Mouse (Mus musculus): ENCODE data around the gene Nup93.
A peak's percentile ranks its signal among the peaks of the same experiment; 100 is the strongest.

DNA sequence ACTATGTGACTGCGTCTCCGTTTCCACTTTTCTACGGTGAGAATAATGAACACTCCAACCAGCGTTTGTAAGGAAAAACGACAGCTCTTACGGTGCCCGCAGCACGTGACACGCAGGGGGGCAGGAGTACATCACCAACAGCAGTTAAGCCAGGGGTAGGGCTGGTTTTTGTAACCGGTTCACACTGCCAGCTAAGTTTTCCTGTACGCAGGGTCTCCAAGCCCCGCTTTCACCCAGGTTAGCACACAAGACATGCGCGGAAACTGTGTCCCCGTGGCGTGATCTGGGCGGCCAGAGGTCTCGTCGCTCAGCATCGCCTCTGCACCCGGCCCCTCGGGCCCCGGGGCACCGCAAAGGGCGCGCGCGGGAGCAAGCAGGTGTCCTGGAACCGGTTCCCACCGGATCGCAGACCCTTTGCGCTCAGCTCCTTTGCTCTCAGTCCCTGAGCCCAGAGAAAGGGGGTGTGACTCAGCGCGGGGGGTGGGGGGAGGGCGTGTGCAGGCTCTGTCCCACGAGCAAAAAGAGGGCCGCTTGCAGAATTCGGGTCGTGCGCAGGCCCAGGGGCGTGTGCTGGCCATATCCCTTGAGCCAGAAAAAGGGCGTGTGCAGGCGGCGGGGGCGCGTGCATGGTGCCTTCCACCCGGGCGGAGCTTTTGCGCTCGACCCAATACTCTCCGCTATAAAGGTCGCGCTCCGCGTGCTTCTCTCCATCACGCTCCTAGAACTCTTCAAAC lies 42.1 kb upstream of the Nup93 start, which contains the start of gene Mt2:
- TF ChIP-seq CTCF (IDR thresholded peaks at IDR 0.05; ENCODE audit: borderline replicate concordance, control insufficient read depth, extremely low read depth, insufficient read depth, low read length, poor library complexity) (0 out of 2 replicates have a peak, but pooled peaks have one; percentile 13), POLR2A (IDR thresholded peaks at IDR 0.05; ENCODE audit: control insufficient read depth, extremely low read depth, insufficient read depth, low read length, poor library complexity) (0 out of 2 replicates have a peak, but pooled peaks have one; percentile 22)

Measured in thymus, adult 2 months (tissue).